Mouse (Mus musculus) left cerebral cortex, adult 11 months (tissue): ENCODE measurements around the gene Prdm5.
A peak's percentile ranks its signal among the peaks of the same experiment; 100 is the strongest.

Source experiments
- DNase-seq: peaks from one replicate; pipeline ENCODE4 v3.0.0; 2022; ENCODE audit warnings: low spot score

The Prdm5 gene

GRCm38 (mm10) chr6:65932776-65933175 is 154.0 kb downstream of the Prdm5 start:
- no peak for DNase-seq

GRCm38 (mm10) chr6:65933177-65933576 is 154.4 kb downstream of the Prdm5 start:
- DNase-seq, result no peak

GRCm38 (mm10) chr6:65935566-65936281 is 156.9 kb downstream of the Prdm5 start:
- no peak for DNase-seq

GRCm38 (mm10) chr6:65950492-65950891 is 171.7 kb downstream of the Prdm5 start:
- DNase-seq, result peak; percentile 2

GRCm38 (mm10) chr6:65952309-65952708 is 173.5 kb downstream of the Prdm5 start, which contains the start of gene 4930544G11Rik:
TSS of gene 4930544G11Rik (plus strand) at chr6:65952609.
- no peak for DNase-seq

- DNase-seq, result no peak
Observed at GRCm38 (mm10) chr6:65969386-65970111, 190.8 kb downstream of the Prdm5 start.

GRCm38 (mm10) chr6:65970410-65970809 is 191.6 kb downstream of the Prdm5 start:
- DNase-seq, result no peak
